Mouse (Mus musculus): ENCODE results near the gene Kdelr2.

- TF ChIP-seq POLR2A (IDR thresholded peaks at IDR 0.05; ENCODE audit: control insufficient read depth, low read depth, low read length), result no peak
- no peak for TF ChIP-seq CTCF (IDR thresholded peaks at IDR 0.05; ENCODE audit: control insufficient read depth, insufficient read depth, insufficient replicate concordance, low read depth, low read length)
These were observed 32.5 kb upstream of the Kdelr2 start for GRCm38 (mm10) chr5:143371146-143371510.

All from testis, adult 2 months (tissue).